Mouse (Mus musculus) midbrain, embryonic 14.5 days (tissue): ENCODE measurements around the gene Hecw2. TPM values are rescaled to one million over a fixed set of nuclear protein-coding genes. Genes with fewer than 3 reads are reported as not detected.

Experiments
- ATAC-seq: fragments of 200-750 bp; cut with Nextera tagmentation; 2 replicates; pipeline ENCODE4 v1.8.0; 2017; ENCODE audit warnings: moderate number of reproducible peaks, moderate library complexity; ENCODE audit not compliant: low FRiP score, low TSS enrichment
- DNase-seq: peaks from one replicate; pipeline ENCODE4 v3.0.0-alpha.2; 2015
- H3K27ac ChIP-seq: fragments of 300-500 bp; sonication (generic); replicated peaks from 2 replicates; pipeline ENCODE4 v1.5.1; 2014; ENCODE audit warnings: mild to moderate bottlenecking, low read depth, low read length, moderate library complexity
- H3K27me3 ChIP-seq: fragments of 300-500 bp; sonication (generic); 2 replicates; pipeline ENCODE4 v1.6.1; 2014; ENCODE audit warnings: low read length, control low read depth, mixed read lengths; ENCODE audit not compliant: control insufficient read depth, insufficient read depth
- H3K36me3 ChIP-seq: fragments of 300-500 bp; sonication (generic); 2 replicates; pipeline ENCODE4 v1.6.1; 2014; ENCODE audit warnings: low read length, control low read depth; ENCODE audit not compliant: control insufficient read depth, insufficient read depth
- H3K4me1 ChIP-seq: fragments of 300-500 bp; sonication (generic); 2 replicates; pipeline ENCODE4 v1.6.1; 2014; ENCODE audit warnings: mild to moderate bottlenecking, antibody characterized with exemption, low read length, control low read depth; ENCODE audit not compliant: control insufficient read depth, insufficient read depth
- H3K4me2 ChIP-seq: fragments of 300-500 bp; sonication (generic); 2 replicates; pipeline ENCODE4 v1.6.1; 2014; ENCODE audit warnings: mild to moderate bottlenecking, low read length, moderate library complexity
- H3K4me3 ChIP-seq: fragments of 300-500 bp; sonication (generic); replicated peaks from 2 replicates; pipeline ENCODE4 v1.5.1; 2014; ENCODE audit warnings: low read depth, low read length
- H3K9ac ChIP-seq: fragments of 300-500 bp; sonication (generic); replicated peaks from 2 replicates; pipeline ENCODE4 v1.6.1; 2014; ENCODE audit warnings: mild to moderate bottlenecking, low read length, moderate library complexity
- H3K9me3 ChIP-seq: fragments of 300-500 bp; sonication (generic); 2 replicates; pipeline ENCODE4 v1.6.1; 2016; ENCODE audit warnings: low read length, control low read depth, mixed read lengths; ENCODE audit not compliant: control insufficient read depth
- WGBS: fragments of 180-500 bp; shearing (Covaris S2); extraction: QIAGEN DNeasy Blood & Tissue Kit; methylation state at CpG from one replicate; pipeline ENCODE4 v1.1.7; 2014; 5-methylcytosine and 5-hydroxymethylcytosine counted together
- polyA plus RNA-seq: library from polyadenylated mRNA; unstranded; fragments of >200 nt; fragmentation: Nextera tagmentation; extraction: Ambion mirVana; gene quantifications from 2 replicates; pipeline ENCODE4 v1.2.1, GENCODE M21; 2014

Hecw2 gene
- polyA plus RNA-seq, 1 experiment from 2014 or later: 6.4 TPM

- Histone ChIP-seq H3K4me2 (no peak overlapping the region), H3K9me3 (no peaks in the 10 kb centered on the region), H3K27me3 (no peaks in the 10 kb centered on the region), H3K4me1 (no peaks in the 10 kb centered on the region), H3K4me3 (no peak overlapping the region), H3K27ac (no peak overlapping the region), H3K36me3 (no peaks in the 10 kb centered on the region), H3K9ac (no peak overlapping the region)
- DNase-seq (no peak), ATAC-seq (no peak)
- WGBS: 85% methylated on average over 2 of the region's 2 CpGs
Observed at GRCm38 (mm10) chr1:54017686-54018085, 177.3 kb downstream of the Hecw2 start.

- H3K4me3 ChIP-seq: no peak overlapping the region
- DNase-seq: no peak
- no peak overlapping the region for H3K9ac ChIP-seq
- no peak for ATAC-seq
- H3K9me3 ChIP-seq: no peaks in the 10 kb centered on the region
- no peak overlapping the region for H3K27ac ChIP-seq
- H3K36me3 ChIP-seq: no peaks in the 10 kb centered on the region
- no peak overlapping the region for H3K4me2 ChIP-seq
- H3K27me3 ChIP-seq: no peaks in the 10 kb centered on the region
- no peaks in the 10 kb centered on the region for H3K4me1 ChIP-seq
- WGBS: 64% methylated on average over 4 of the region's 4 CpGs
Observed at GRCm38 (mm10) chr1:54015739-54016138, 179.2 kb downstream of the Hecw2 start.

- no peak overlapping the region for H3K27ac ChIP-seq
- no peaks in the 10 kb centered on the region for H3K4me1 ChIP-seq
- ATAC-seq (no peak), DNase-seq (no peak)
- no peaks in the 10 kb centered on the region for H3K9me3 ChIP-seq
- H3K4me2 ChIP-seq: no peak overlapping the region
- 53% methylated on average over 3 of the region's 3 CpGs for WGBS
- H3K27me3 ChIP-seq: no peaks in the 10 kb centered on the region
- H3K9ac ChIP-seq: no peak overlapping the region
- H3K4me3 ChIP-seq: no peak overlapping the region
- H3K36me3 ChIP-seq: no peaks in the 10 kb centered on the region
Observed at GRCm38 (mm10) chr1:54012414-54012813, 182.6 kb downstream of the Hecw2 start.

GRCm38 (mm10) chr1:54009418-54010064, 185.4 kb downstream of the Hecw2 start:
- H3K4me2 ChIP-seq: no peak overlapping the region
- H3K27me3 ChIP-seq: no peaks in the 10 kb centered on the region
- no peak overlapping the region for H3K9ac ChIP-seq
- no peaks in the 10 kb centered on the region for H3K36me3 ChIP-seq
- ATAC-seq (no peak), DNase-seq (no peak)
- 93% methylated on average over 6 of the region's 6 CpGs for WGBS
- no peaks in the 10 kb centered on the region for H3K9me3 ChIP-seq
- H3K4me3 ChIP-seq: no peak overlapping the region
- H3K4me1 ChIP-seq: no peaks in the 10 kb centered on the region
- no peak overlapping the region for H3K27ac ChIP-seq

- ATAC-seq (no peak), DNase-seq (no peak)
- H3K27me3 ChIP-seq: no peaks in the 10 kb centered on the region
- H3K27ac ChIP-seq: no peak overlapping the region
- no peaks in the 10 kb centered on the region for H3K4me1 ChIP-seq
- no peak overlapping the region for H3K4me2 ChIP-seq
- H3K9me3 ChIP-seq: no peaks in the 10 kb centered on the region
- WGBS: 79% methylated on average over 5 of the region's 5 CpGs
- H3K36me3 ChIP-seq: no peaks in the 10 kb centered on the region
- no peak overlapping the region for H3K9ac ChIP-seq
- H3K4me3 ChIP-seq: no peak overlapping the region
Observed at GRCm38 (mm10) chr1:54005860-54006386, 189.0 kb downstream of the Hecw2 start.

GRCm38 (mm10) chr1:54003288-54003687, 191.7 kb downstream of the Hecw2 start:
- Histone ChIP-seq H3K9ac (no peak overlapping the region), H3K4me3 (no peak overlapping the region), H3K9me3 (no peaks in the 10 kb centered on the region), H3K27ac (no peak overlapping the region), H3K27me3 (no peaks in the 10 kb centered on the region), H3K36me3 (no peaks in the 10 kb centered on the region), H3K4me1 (no peaks in the 10 kb centered on the region), H3K4me2 (no peak overlapping the region)
- ATAC-seq (no peak), DNase-seq (no peak)
- WGBS: 90% methylated on average over 3 of the region's 3 CpGs

GRCm38 (mm10) chr1:54002077-54002476, 192.9 kb downstream of the Hecw2 start:
- ATAC-seq (no peak), DNase-seq (no peak)
- Histone ChIP-seq H3K4me3 (no peak overlapping the region), H3K36me3 (no peaks in the 10 kb centered on the region), H3K9ac (no peak overlapping the region), H3K27ac (no peak overlapping the region), H3K9me3 (no peaks in the 10 kb centered on the region), H3K4me2 (no peak overlapping the region), H3K4me1 (no peaks in the 10 kb centered on the region), H3K27me3 (no peaks in the 10 kb centered on the region)
- 94% methylated on average over 2 of the region's 2 CpGs for WGBS

- no peaks in the 10 kb centered on the region for H3K27me3 ChIP-seq
- no peak overlapping the region for H3K27ac ChIP-seq
- no peak overlapping the region for H3K4me3 ChIP-seq
- WGBS: 92% methylated on average over 1 of the region's 1 CpGs
- no peak overlapping the region for H3K4me2 ChIP-seq
- H3K9me3 ChIP-seq: no peaks in the 10 kb centered on the region
- H3K4me1 ChIP-seq: no peaks in the 10 kb centered on the region
- no peaks in the 10 kb centered on the region for H3K36me3 ChIP-seq
- DNase-seq: no peak
- H3K9ac ChIP-seq: no peak overlapping the region
- ATAC-seq: no peak
Observed at GRCm38 (mm10) chr1:53997239-53997638, 197.7 kb downstream of the Hecw2 start.

GRCm38 (mm10) chr1:53986185-53986892, 208.6 kb downstream of the Hecw2 start:
- Histone ChIP-seq H3K27ac (no peak overlapping the region), H3K4me1 (no peaks in the 10 kb centered on the region), H3K9me3 (no peaks in the 10 kb centered on the region), H3K9ac (no peak overlapping the region), H3K4me3 (no peak overlapping the region), H3K36me3 (no peaks in the 10 kb centered on the region), H3K27me3 (no peaks in the 10 kb centered on the region), H3K4me2 (no peak overlapping the region)
- DNase-seq: no peak
- 84% methylated on average over 8 of the region's 8 CpGs for WGBS
- no peak for ATAC-seq
